Mouse (Mus musculus): ENCODE data around the gene Zcchc13. TPM values are rescaled to one million over a fixed set of nuclear protein-coding genes. Genes with fewer than 3 reads are reported as not detected.

Zcchc13 gene
- polyA plus RNA-seq, 1 experiment from 2014 or later = not detected

DNA sequence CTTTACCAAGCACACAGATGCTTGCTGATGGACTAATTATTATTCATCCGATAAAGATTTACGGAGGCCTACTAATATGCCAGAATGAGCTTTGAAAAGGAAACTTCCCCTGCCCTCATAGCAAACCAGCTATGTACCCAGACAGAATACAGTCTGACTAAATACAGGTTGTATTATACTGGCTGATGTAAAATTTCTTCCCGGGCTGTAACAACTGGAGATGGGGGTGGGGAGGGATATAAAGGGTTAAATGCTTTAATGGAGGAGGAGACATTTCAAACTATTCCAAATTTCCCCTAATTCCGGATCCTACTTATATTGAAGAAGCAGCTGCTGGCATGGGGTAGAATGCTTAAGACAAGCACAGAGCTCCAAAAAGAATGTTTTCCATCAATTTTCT, 14.9 kb upstream of the Zcchc13 start:
- ATAC-seq (ENCODE audit: insufficient read depth, low FRiP score) = no peak
- Histone ChIP-seq H3K27ac (ENCODE audit: low read length) (peak overlapping the region; percentile 97; the same call in 1 of the 2 replicates), H3K36me3 (ENCODE audit: control insufficient read depth, insufficient read depth, low read length) (no peaks in the 10 kb centered on the region), H3K9me3 (replicated peaks; ENCODE audit: control insufficient read depth, low read length) (no peaks in the 10 kb centered on the region), H3K4me1 (ENCODE audit: control insufficient read depth, insufficient read depth, low read length) (peaks cover 3% of the 10 kb centered on the region; the same call in 1 of the 2 replicates), H3K4me2 (ENCODE audit: low read depth, low read length) (peak overlapping the region; percentile 66), H3K4me3 (replicated peaks; ENCODE audit: low read length) (peak overlapping the region; percentile 58), H3K27me3 (ENCODE audit: control insufficient read depth, insufficient read depth, low read length) (no peaks in the 10 kb centered on the region), H3K9ac (ENCODE audit: low read length) (peak overlapping the region; percentile 70)
- 71% methylated on average over 4 of the region's 4 CpGs for WGBS

- peak overlapping the region; percentile 66 for H3K4me2 ChIP-seq (ENCODE audit: low read depth, low read length)
- WGBS = 21% methylated on average over 19 of the region's 19 CpGs
- peak; percentile 16; the same call in 1 of the 2 replicates for ATAC-seq (ENCODE audit: insufficient read depth, low FRiP score)
- H3K9me3 ChIP-seq (replicated peaks; ENCODE audit: control insufficient read depth, low read length) = no peaks in the 10 kb centered on the region
- H3K9ac ChIP-seq (ENCODE audit: low read length) = peak overlapping the region; percentile 70
- H3K36me3 ChIP-seq (ENCODE audit: control insufficient read depth, insufficient read depth, low read length) = no peaks in the 10 kb centered on the region
- H3K27ac ChIP-seq (ENCODE audit: low read length) = peak overlapping the region; percentile 97
- peaks cover 3% of the 10 kb centered on the region; the same call in 1 of the 2 replicates for H3K4me1 ChIP-seq (ENCODE audit: control insufficient read depth, insufficient read depth, low read length)
- no peaks in the 10 kb centered on the region for H3K27me3 ChIP-seq (ENCODE audit: control insufficient read depth, insufficient read depth, low read length)
- peak overlapping the region; percentile 58 for H3K4me3 ChIP-seq (replicated peaks; ENCODE audit: low read length)
Observed at GRCm38 (mm10) chrX:103616162-103616535, 14.2 kb upstream of the Zcchc13 start.

GRCm38 (mm10) chrX:103616536-103617404, 13.6 kb upstream of the Zcchc13 start:
- Histone ChIP-seq H3K4me2 (ENCODE audit: low read depth, low read length) (peak overlapping the region; percentile 66), H3K27ac (ENCODE audit: low read length) (peak overlapping the region; percentile 97), H3K36me3 (ENCODE audit: control insufficient read depth, insufficient read depth, low read length) (no peaks in the 10 kb centered on the region), H3K4me1 (ENCODE audit: control insufficient read depth, insufficient read depth, low read length) (peaks cover 6% of the 10 kb centered on the region; the same call in 1 of the 2 replicates), H3K4me3 (replicated peaks; ENCODE audit: low read length) (peak overlapping the region; percentile 58), H3K9ac (ENCODE audit: low read length) (peak overlapping the region; percentile 70), H3K27me3 (ENCODE audit: control insufficient read depth, insufficient read depth, low read length) (no peaks in the 10 kb centered on the region), H3K9me3 (replicated peaks; ENCODE audit: control insufficient read depth, low read length) (no peaks in the 10 kb centered on the region)
- under 1% methylated on average over 38 of the region's 50 CpGs for WGBS
- ATAC-seq (ENCODE audit: insufficient read depth, low FRiP score) = peak; percentile 97

GRCm38 (mm10) chrX:103617405-103618095, 12.8 kb upstream of the Zcchc13 start:
- no peaks in the 10 kb centered on the region for H3K27me3 ChIP-seq (ENCODE audit: control insufficient read depth, insufficient read depth, low read length)
- H3K9ac ChIP-seq (ENCODE audit: low read length) = peak overlapping the region; percentile 70
- 19% methylated on average over 8 of the region's 8 CpGs for WGBS
- H3K9me3 ChIP-seq (replicated peaks; ENCODE audit: control insufficient read depth, low read length) = no peaks in the 10 kb centered on the region
- ATAC-seq (ENCODE audit: insufficient read depth, low FRiP score) = no peak
- H3K4me3 ChIP-seq (replicated peaks; ENCODE audit: low read length) = peak overlapping the region; percentile 58
- H3K36me3 ChIP-seq (ENCODE audit: control insufficient read depth, insufficient read depth, low read length) = no peaks in the 10 kb centered on the region
- peaks cover 6% of the 10 kb centered on the region; the same call in 1 of the 2 replicates for H3K4me1 ChIP-seq (ENCODE audit: control insufficient read depth, insufficient read depth, low read length)
- H3K27ac ChIP-seq (ENCODE audit: low read length) = peak overlapping the region; percentile 97
- H3K4me2 ChIP-seq (ENCODE audit: low read depth, low read length) = peak overlapping the region; percentile 66

DNA sequence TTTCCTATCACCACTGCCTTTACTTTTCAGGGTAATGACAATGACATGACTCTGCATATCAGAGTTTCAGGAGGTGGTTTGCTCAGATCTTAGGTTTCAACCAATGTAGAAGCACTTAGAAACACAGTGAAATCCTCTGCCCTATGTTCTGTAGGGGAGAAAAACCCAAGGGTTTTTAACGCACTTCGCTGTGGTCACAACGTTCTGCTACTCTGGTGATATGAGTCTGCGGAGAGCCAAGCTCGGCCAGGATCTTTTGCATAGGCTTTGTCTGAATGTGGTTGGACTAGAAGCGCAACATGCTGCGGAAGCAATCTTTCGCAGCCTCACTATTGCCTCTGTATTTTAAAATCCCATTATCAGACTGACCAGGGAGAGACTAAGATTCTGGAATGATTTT, 8.6 kb upstream of the Zcchc13 start:
- H3K9me3 ChIP-seq (replicated peaks; ENCODE audit: control insufficient read depth, low read length) = no peaks in the 10 kb centered on the region
- peak overlapping the region; percentile 70 for H3K4me2 ChIP-seq (ENCODE audit: low read depth, low read length)
- H3K4me1 ChIP-seq (ENCODE audit: control insufficient read depth, insufficient read depth, low read length) = 0 out of 2 replicates have a peak, but pooled peaks cover 5% of the 10 kb centered on the region
- 7% methylated on average over 8 of the region's 8 CpGs for WGBS
- peak; percentile 7; the same call in 1 of the 2 replicates for ATAC-seq (ENCODE audit: insufficient read depth, low FRiP score)
- H3K36me3 ChIP-seq (ENCODE audit: control insufficient read depth, insufficient read depth, low read length) = no peaks in the 10 kb centered on the region
- no peaks in the 10 kb centered on the region for H3K27me3 ChIP-seq (ENCODE audit: control insufficient read depth, insufficient read depth, low read length)
- H3K4me3 ChIP-seq (replicated peaks; ENCODE audit: low read length) = peak overlapping the region; percentile 56
- H3K27ac ChIP-seq (ENCODE audit: low read length) = peak overlapping the region; percentile 99
- peak overlapping the region; percentile 80 for H3K9ac ChIP-seq (ENCODE audit: low read length)

DNA sequence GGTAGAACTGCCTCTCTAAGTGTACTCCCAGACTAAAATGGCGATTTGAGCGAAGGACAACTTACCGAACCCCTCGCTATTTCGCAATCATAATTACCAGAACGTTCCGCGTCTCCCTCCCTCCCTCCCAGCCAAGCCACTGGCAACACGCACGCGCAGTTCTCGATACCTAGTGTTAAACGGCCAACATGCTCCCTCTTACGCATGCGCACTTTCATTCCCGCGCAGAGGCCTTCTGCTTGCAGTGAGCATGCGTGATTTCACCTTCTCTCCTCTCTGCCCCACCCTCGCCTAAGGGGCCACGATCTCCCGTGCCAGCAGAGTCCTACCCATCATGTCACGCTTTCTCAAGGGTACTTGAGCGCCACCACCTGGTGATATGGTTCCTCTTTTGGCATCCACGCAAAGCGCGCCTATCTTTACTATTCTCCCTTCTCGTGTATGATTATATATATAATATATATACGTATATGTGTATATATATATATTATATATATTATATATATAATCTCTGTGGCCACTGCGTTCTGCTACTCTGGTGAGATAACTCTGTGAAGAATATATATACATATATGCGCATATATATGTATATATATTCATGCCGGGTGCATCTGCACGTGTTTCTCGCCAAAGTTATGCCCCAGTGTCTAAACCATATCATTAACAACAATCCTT, 8.0 kb upstream of the Zcchc13 start:
- H3K9me3 ChIP-seq (replicated peaks; ENCODE audit: control insufficient read depth, low read length) = no peaks in the 10 kb centered on the region
- H3K9ac ChIP-seq (ENCODE audit: low read length) = peak overlapping the region; percentile 80
- H3K4me2 ChIP-seq (ENCODE audit: low read depth, low read length) = peak overlapping the region; percentile 70
- H3K36me3 ChIP-seq (ENCODE audit: control insufficient read depth, insufficient read depth, low read length) = no peaks in the 10 kb centered on the region
- WGBS = 2% methylated on average over 33 of the region's 33 CpGs
- 0 out of 2 replicates have a peak, but pooled peaks cover 5% of the 10 kb centered on the region for H3K4me1 ChIP-seq (ENCODE audit: control insufficient read depth, insufficient read depth, low read length)
- H3K4me3 ChIP-seq (replicated peaks; ENCODE audit: low read length) = peak overlapping the region; percentile 56
- ATAC-seq (ENCODE audit: insufficient read depth, low FRiP score) = peak; percentile 98
- H3K27me3 ChIP-seq (ENCODE audit: control insufficient read depth, insufficient read depth, low read length) = no peaks in the 10 kb centered on the region
- peak overlapping the region; percentile 99 for H3K27ac ChIP-seq (ENCODE audit: low read length)

DNA sequence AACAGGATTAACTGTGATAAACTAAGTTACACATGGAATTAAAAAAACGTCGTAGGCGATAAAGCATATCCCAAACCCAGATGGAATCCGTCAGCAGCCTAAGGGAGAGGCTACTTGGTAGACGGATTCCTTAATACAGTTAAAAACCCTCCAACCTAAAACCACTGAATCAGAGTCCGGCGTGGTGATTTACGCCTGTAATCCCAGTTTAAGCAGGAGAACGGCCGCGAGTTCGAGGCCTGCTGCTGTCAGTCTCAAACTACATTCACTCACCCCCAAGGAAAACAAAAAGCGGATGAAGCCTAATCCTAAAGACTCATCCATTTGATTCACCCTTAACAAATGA, 7.5 kb upstream of the Zcchc13 start:
- Histone ChIP-seq H3K4me2 (ENCODE audit: low read depth, low read length) (peak overlapping the region; percentile 70), H3K4me3 (replicated peaks; ENCODE audit: low read length) (peak overlapping the region; percentile 56), H3K27me3 (ENCODE audit: control insufficient read depth, insufficient read depth, low read length) (no peaks in the 10 kb centered on the region), H3K9me3 (replicated peaks; ENCODE audit: control insufficient read depth, low read length) (no peaks in the 10 kb centered on the region), H3K36me3 (ENCODE audit: control insufficient read depth, insufficient read depth, low read length) (no peaks in the 10 kb centered on the region), H3K4me1 (ENCODE audit: control insufficient read depth, insufficient read depth, low read length) (0 out of 2 replicates have a peak, but pooled peaks cover 5% of the 10 kb centered on the region), H3K9ac (ENCODE audit: low read length) (peak overlapping the region; percentile 74), H3K27ac (ENCODE audit: low read length) (peak overlapping the region; percentile 68)
- WGBS = 4% methylated on average over 13 of the region's 13 CpGs
- ATAC-seq (ENCODE audit: insufficient read depth, low FRiP score) = no peak

DNA sequence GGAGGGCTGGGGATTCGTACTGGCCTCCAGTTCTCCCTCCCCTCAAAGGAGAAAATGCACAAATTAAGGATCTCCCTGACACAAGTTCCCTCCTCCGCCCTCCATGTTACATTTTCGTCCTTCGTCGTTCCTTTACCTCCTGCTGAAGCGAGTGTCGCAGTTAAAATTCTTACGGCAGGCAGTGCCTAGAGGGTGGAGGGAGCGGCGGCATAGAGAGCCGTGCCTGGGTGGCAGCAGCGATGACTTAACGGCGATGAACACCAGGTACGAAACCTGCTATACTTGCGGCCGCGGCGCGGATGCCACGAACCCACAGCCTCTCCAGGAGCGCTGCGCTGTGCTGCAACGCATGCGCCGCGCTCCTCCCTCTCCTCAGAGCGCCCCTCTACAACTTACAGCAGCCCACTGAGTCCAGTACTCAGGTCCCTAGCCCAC, 7.0 kb upstream of the Zcchc13 start:
- 0% methylated on average over 24 of the region's 28 CpGs for WGBS
- Histone ChIP-seq H3K9me3 (replicated peaks; ENCODE audit: control insufficient read depth, low read length) (no peaks in the 10 kb centered on the region), H3K4me3 (replicated peaks; ENCODE audit: low read length) (peak overlapping the region; percentile 56), H3K4me2 (ENCODE audit: low read depth, low read length) (peak overlapping the region; percentile 70), H3K4me1 (ENCODE audit: control insufficient read depth, insufficient read depth, low read length) (0 out of 2 replicates have a peak, but pooled peaks cover 5% of the 10 kb centered on the region), H3K36me3 (ENCODE audit: control insufficient read depth, insufficient read depth, low read length) (no peaks in the 10 kb centered on the region), H3K27me3 (ENCODE audit: control insufficient read depth, insufficient read depth, low read length) (no peaks in the 10 kb centered on the region), H3K9ac (ENCODE audit: low read length) (peak overlapping the region; percentile 74), H3K27ac (ENCODE audit: low read length) (peak overlapping the region; percentile 68)
- ATAC-seq (ENCODE audit: insufficient read depth, low FRiP score) = no peak
